Mouse (Mus musculus): ENCODE results near the gene Robo1.

GRCm38 (mm10) chr16:72735175-72735574 is 427.1 kb downstream of the Robo1 start:
- TF ChIP-seq CTCF (IDR thresholded peaks at IDR 0.05; ENCODE audit: low read depth): no peak
- TF ChIP-seq EP300 (optimal IDR thresholded peaks at IDR 0.05): no peak
